Mouse (Mus musculus) lung, adult 10 weeks (tissue): ENCODE measurements around the gene Olfr1022. TPM values are rescaled to one million over a fixed set of nuclear protein-coding genes. Genes with fewer than 3 reads are reported as not detected.

Experiments used
- polyA plus RNA-seq: library from polyadenylated mRNA; stranded (reverse); fragments of 350-450 nt; fragmentation: Illumina TruSeq; extraction: RNeasy Lipid Tissue Mini Kit (QIAGEN cat#74804); gene quantifications from one replicate; pipeline ENCODE4 v1.2.3, GENCODE M21; 2014; ENCODE audit warnings: low read depth, low replicate concordance; ENCODE audit not compliant: insufficient read depth

The Olfr1022 gene
- polyA plus RNA-seq: not detected

GRCm38 (mm10) chr2:85868294-85868693 is at the start of gene Olfr1022:
Gene Olfr1022 (plus strand): TSS chr2:85868594.

GRCm38 (mm10) chr2:85845383-85845782 is 23.0 kb upstream of the Olfr1022 start, which contains the start of gene Olfr1019:
Gene Olfr1019 (minus strand): TSS chr2:85845483.

GRCm38 (mm10) chr2:85846730-85847129 is 21.7 kb upstream of the Olfr1022 start, which contains the start of gene Olfr1020:
Gene Olfr1020 (plus strand): TSS chr2:85847030.

GRCm38 (mm10) chr2:85885340-85885739 is 16.9 kb downstream of the Olfr1022 start, which contains the start of gene Olfr1023:
Gene Olfr1023 (plus strand): TSS chr2:85885640.

GRCm38 (mm10) chr2:85904952-85905351 is 36.6 kb downstream of the Olfr1022 start, which contains the start of gene Olfr1024:
Gene Olfr1024 (minus strand): TSS chr2:85905052.

GRCm38 (mm10) chr2:85914893-85915292 is 46.5 kb downstream of the Olfr1022 start, which contains the start of gene Olfr1025-ps1:
Gene Olfr1025-ps1 (plus strand): TSS chr2:85915193.

Other genes with a start within 250 kb of the Olfr1022 start
- gene Olfr1002, start 217.9 kb upstream of the Olfr1022 start, polyA plus RNA-seq: not detected
- gene Olfr154, start 204.1 kb upstream of the Olfr1022 start, polyA plus RNA-seq: not detected
- not detected for gene Olfr1006, start 189.8 kb upstream of the Olfr1022 start, polyA plus RNA-seq
- gene Olfr1008, start 179.2 kb upstream of the Olfr1022 start, polyA plus RNA-seq: not detected
- not detected for gene Olfr1009, start 153.2 kb upstream of the Olfr1022 start, polyA plus RNA-seq
- gene Olfr1012, start 105.8 kb upstream of the Olfr1022 start, polyA plus RNA-seq: not detected
- gene Olfr1013, start 101.5 kb upstream of the Olfr1022 start, polyA plus RNA-seq: not detected
- not detected for gene Olfr1014, start 95.9 kb upstream of the Olfr1022 start, polyA plus RNA-seq
- not detected for gene Olfr1015, start 86.6 kb upstream of the Olfr1022 start, polyA plus RNA-seq
- not detected for gene Olfr1016, start 66.0 kb upstream of the Olfr1022 start, polyA plus RNA-seq
- gene Olfr1018, start 50.1 kb upstream of the Olfr1022 start, polyA plus RNA-seq: not detected
- not detected for gene Olfr1019, start 23.1 kb upstream of the Olfr1022 start, polyA plus RNA-seq
- gene Olfr1020, start 21.6 kb upstream of the Olfr1022 start, polyA plus RNA-seq: not detected
- not detected for gene Olfr1023, start 17.0 kb downstream of the Olfr1022 start, polyA plus RNA-seq
- not detected for gene Olfr1024, start 36.5 kb downstream of the Olfr1022 start, polyA plus RNA-seq
- gene Olfr1025-ps1, start 46.6 kb downstream of the Olfr1022 start, polyA plus RNA-seq: not detected
- not detected for gene Olfr1026, start 53.0 kb downstream of the Olfr1022 start, polyA plus RNA-seq
- not detected for gene Olfr1028, start 81.8 kb downstream of the Olfr1022 start, polyA plus RNA-seq
- gene Olfr1029, start 105.3 kb downstream of the Olfr1022 start, polyA plus RNA-seq: not detected
- gene Olfr1030, start 110.7 kb downstream of the Olfr1022 start, polyA plus RNA-seq: not detected
- not detected for gene Olfr1031, start 121.7 kb downstream of the Olfr1022 start, polyA plus RNA-seq
- gene Olfr1032, start 136.9 kb downstream of the Olfr1022 start, polyA plus RNA-seq: not detected
- gene Olfr1033, start 152.0 kb downstream of the Olfr1022 start, polyA plus RNA-seq: 3.4 TPM
- 0.06 TPM for gene Olfr1034, start 177.3 kb downstream of the Olfr1022 start, polyA plus RNA-seq
- not detected for gene Olfr1036, start 205.4 kb downstream of the Olfr1022 start, polyA plus RNA-seq
- not detected for gene Olfr1037, start 218.8 kb downstream of the Olfr1022 start, polyA plus RNA-seq